Mouse (Mus musculus): Measurements from ENCODE around the gene C1qtnf9. TPM values are rescaled to one million over a fixed set of nuclear protein-coding genes. Genes with fewer than 3 reads are reported as not detected.

The C1qtnf9 gene
- polyA plus RNA-seq, 1 experiment from 2014 or later = 0.30 TPM

DNA sequence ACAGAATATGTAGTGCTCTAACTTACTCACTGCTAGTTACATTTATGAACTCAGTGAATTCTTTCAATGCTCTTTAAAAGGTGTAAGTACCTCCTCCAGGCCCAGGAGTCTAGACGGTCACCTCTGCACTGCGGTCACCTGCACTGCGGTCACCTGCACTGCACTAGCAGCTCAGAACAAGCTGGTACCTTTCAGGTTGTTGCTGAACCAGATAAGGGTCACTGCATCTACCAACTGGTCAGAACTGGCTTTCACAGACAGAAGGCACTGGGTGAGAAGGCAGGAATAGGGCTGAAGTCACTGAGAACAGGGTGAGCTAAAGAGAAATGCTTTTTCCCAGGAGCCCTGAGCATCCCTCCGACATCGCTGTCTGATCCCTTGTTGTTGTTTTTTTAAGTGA is 13.3 kb upstream of the C1qtnf9 start:
- no peaks in the 10 kb centered on the region for H3K27me3 ChIP-seq (ENCODE audit: insufficient read depth, low read length)
- no peak overlapping the region for H3K27ac ChIP-seq
- DNase-seq (ENCODE audit: low spot score) = no peak
- TF ChIP-seq CTCF (IDR thresholded peaks at IDR 0.05; ENCODE audit: low read depth) = no peak
- H3K9me3 ChIP-seq (replicated peaks; ENCODE audit: low read length) = no peaks in the 10 kb centered on the region
- WGBS = 85% methylated on average over 5 of the region's 5 CpGs
- peak; percentile 63; the same call in 1 of the 2 replicates for ATAC-seq (replicated peaks; ENCODE audit: low FRiP score, low read depth)
- H3K4me2 ChIP-seq (ENCODE audit: low read length) = no peak overlapping the region
- H3K4me1 ChIP-seq (replicated peaks; ENCODE audit: insufficient read depth, low read length) = no peaks in the 10 kb centered on the region
- peaks cover 48% of the 10 kb centered on the region for H3K36me3 ChIP-seq (ENCODE audit: insufficient read depth, low read length)
- H3K4me3 ChIP-seq (replicated peaks; ENCODE audit: low read depth, low read length) = no peak overlapping the region
- H3K9ac ChIP-seq (ENCODE audit: low read depth, low read length) = no peak overlapping the region

DNA sequence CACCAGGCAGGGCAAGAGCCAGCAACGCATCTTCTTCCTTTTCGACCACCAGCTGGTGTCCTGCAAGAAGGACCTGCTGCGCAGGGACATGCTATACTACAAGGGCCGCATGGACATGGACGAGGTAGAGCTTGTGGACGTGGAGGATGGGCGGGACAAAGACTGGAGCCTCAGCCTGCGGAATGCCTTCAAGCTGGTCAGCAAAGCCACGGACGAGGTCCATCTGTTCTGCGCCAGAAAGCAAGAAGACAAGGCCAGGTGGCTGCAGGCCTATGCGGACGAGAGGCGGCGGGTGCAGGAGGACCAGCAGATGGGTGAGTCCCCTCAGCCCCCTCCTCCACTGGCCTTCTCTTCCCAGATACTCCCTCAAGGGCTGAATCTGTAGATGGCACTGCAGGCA is 11.7 kb upstream of the C1qtnf9 start:
- no peak for TF ChIP-seq CTCF (IDR thresholded peaks at IDR 0.05; ENCODE audit: low read depth)
- Histone ChIP-seq H3K4me1 (replicated peaks; ENCODE audit: insufficient read depth, low read length) (no peaks in the 10 kb centered on the region), H3K4me3 (replicated peaks; ENCODE audit: low read depth, low read length) (no peak overlapping the region), H3K4me2 (ENCODE audit: low read length) (no peak overlapping the region), H3K9ac (ENCODE audit: low read depth, low read length) (no peak overlapping the region), H3K9me3 (replicated peaks; ENCODE audit: low read length) (no peaks in the 10 kb centered on the region), H3K27ac (no peak overlapping the region), H3K36me3 (ENCODE audit: insufficient read depth, low read length) (peaks cover 44% of the 10 kb centered on the region; the same call in 1 of the 2 replicates), H3K27me3 (ENCODE audit: insufficient read depth, low read length) (no peaks in the 10 kb centered on the region)
- ATAC-seq (replicated peaks; ENCODE audit: low FRiP score, low read depth) (no peak), DNase-seq (ENCODE audit: low spot score) (no peak)
- 67% methylated on average over 15 of the region's 15 CpGs for WGBS

DNA sequence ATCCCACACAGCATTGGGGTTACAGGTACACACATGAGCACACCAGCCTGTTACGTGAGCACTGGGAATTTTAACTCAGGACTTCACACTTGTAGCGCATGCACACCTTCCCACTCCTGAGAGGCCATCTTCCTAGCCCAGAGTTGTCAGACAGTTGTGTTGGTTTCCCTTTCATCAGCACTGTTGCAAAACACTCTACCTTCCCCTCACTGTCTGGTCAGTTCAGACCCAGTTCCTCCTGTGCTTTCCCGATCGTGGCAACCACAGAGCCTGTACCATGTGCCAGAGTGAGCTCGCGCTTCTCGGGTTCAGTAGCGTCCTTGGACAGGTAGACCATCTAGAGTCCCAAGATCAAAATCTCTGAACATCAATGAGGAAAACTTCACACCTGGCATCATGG is 10.7 kb upstream of the C1qtnf9 start:
- Histone ChIP-seq H3K27me3 (ENCODE audit: insufficient read depth, low read length) (no peaks in the 10 kb centered on the region), H3K9me3 (replicated peaks; ENCODE audit: low read length) (no peaks in the 10 kb centered on the region), H3K27ac (no peak overlapping the region), H3K4me2 (ENCODE audit: low read length) (no peak overlapping the region), H3K36me3 (ENCODE audit: insufficient read depth, low read length) (peaks cover 46% of the 10 kb centered on the region; the same call in 1 of the 2 replicates), H3K4me3 (replicated peaks; ENCODE audit: low read depth, low read length) (no peak overlapping the region), H3K4me1 (replicated peaks; ENCODE audit: insufficient read depth, low read length) (no peaks in the 10 kb centered on the region), H3K9ac (ENCODE audit: low read depth, low read length) (no peak overlapping the region)
- ATAC-seq (replicated peaks; ENCODE audit: low FRiP score, low read depth) (no peak), DNase-seq (ENCODE audit: low spot score) (no peak)
- no peak for TF ChIP-seq CTCF (IDR thresholded peaks at IDR 0.05; ENCODE audit: low read depth)
- 94% methylated on average over 8 of the region's 8 CpGs for WGBS

GRCm38 (mm10) chr14:60757722-60758121 is 10.2 kb upstream of the C1qtnf9 start:
- Histone ChIP-seq H3K9ac (ENCODE audit: low read depth, low read length) (no peak overlapping the region), H3K4me1 (replicated peaks; ENCODE audit: insufficient read depth, low read length) (no peaks in the 10 kb centered on the region), H3K36me3 (ENCODE audit: insufficient read depth, low read length) (peaks cover 46% of the 10 kb centered on the region; the same call in 1 of the 2 replicates), H3K27ac (no peak overlapping the region), H3K9me3 (replicated peaks; ENCODE audit: low read length) (no peaks in the 10 kb centered on the region), H3K27me3 (ENCODE audit: insufficient read depth, low read length) (no peaks in the 10 kb centered on the region), H3K4me3 (replicated peaks; ENCODE audit: low read depth, low read length) (no peak overlapping the region), H3K4me2 (ENCODE audit: low read length) (no peak overlapping the region)
- DNase-seq (ENCODE audit: low spot score) (no peak), ATAC-seq (replicated peaks; ENCODE audit: low FRiP score, low read depth) (no peak)
- no peak for TF ChIP-seq CTCF (IDR thresholded peaks at IDR 0.05; ENCODE audit: low read depth)
- 87% methylated on average over 7 of the region's 7 CpGs for WGBS

GRCm38 (mm10) chr14:60759097-60759496 is 8.8 kb upstream of the C1qtnf9 start:
- Histone ChIP-seq H3K27me3 (ENCODE audit: insufficient read depth, low read length) (no peaks in the 10 kb centered on the region), H3K9me3 (replicated peaks; ENCODE audit: low read length) (no peaks in the 10 kb centered on the region), H3K9ac (ENCODE audit: low read depth, low read length) (no peak overlapping the region), H3K4me3 (replicated peaks; ENCODE audit: low read depth, low read length) (no peak overlapping the region), H3K4me1 (replicated peaks; ENCODE audit: insufficient read depth, low read length) (no peaks in the 10 kb centered on the region), H3K27ac (no peak overlapping the region), H3K4me2 (ENCODE audit: low read length) (no peak overlapping the region), H3K36me3 (ENCODE audit: insufficient read depth, low read length) (peaks cover 44% of the 10 kb centered on the region; the same call in 1 of the 2 replicates)
- no peak for DNase-seq (ENCODE audit: low spot score)
- ATAC-seq (replicated peaks; ENCODE audit: low FRiP score, low read depth) = no peak
- TF ChIP-seq CTCF (IDR thresholded peaks at IDR 0.05; ENCODE audit: low read depth) = no peak
- 92% methylated on average over 8 of the region's 8 CpGs for WGBS

DNA sequence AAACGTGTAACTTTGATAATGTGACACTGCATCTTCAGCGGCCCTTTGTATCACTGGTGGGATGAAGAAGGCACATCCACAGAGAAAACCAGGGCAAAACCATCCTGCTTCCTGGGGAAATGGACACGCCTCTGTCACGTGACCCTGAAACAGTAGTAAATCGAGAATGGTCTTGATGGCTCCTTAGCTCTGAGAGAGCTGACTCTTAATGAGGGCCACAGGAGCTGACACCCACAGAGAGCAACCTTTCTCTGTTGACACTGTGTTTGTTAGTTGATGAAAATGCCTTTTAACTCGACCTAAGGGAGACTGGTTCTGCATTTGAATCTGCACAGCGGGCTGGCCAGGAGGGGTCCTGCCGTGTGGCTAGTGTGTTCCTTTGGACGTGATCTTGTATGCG is 6.1 kb upstream of the C1qtnf9 start:
- WGBS = 71% methylated on average over 10 of the region's 10 CpGs
- Histone ChIP-seq H3K4me3 (replicated peaks; ENCODE audit: low read depth, low read length) (no peak overlapping the region), H3K27ac (no peak overlapping the region), H3K27me3 (ENCODE audit: insufficient read depth, low read length) (no peaks in the 10 kb centered on the region), H3K4me1 (replicated peaks; ENCODE audit: insufficient read depth, low read length) (0 out of 2 replicates have a peak, but pooled peaks cover 2% of the 10 kb centered on the region), H3K4me2 (ENCODE audit: low read length) (no peak overlapping the region), H3K9me3 (replicated peaks; ENCODE audit: low read length) (no peaks in the 10 kb centered on the region), H3K9ac (ENCODE audit: low read depth, low read length) (no peak overlapping the region), H3K36me3 (ENCODE audit: insufficient read depth, low read length) (peaks cover 33% of the 10 kb centered on the region; the same call in 1 of the 2 replicates)
- no peak for DNase-seq (ENCODE audit: low spot score)
- ATAC-seq (replicated peaks; ENCODE audit: low FRiP score, low read depth) = no peak
- TF ChIP-seq CTCF (IDR thresholded peaks at IDR 0.05; ENCODE audit: low read depth) = no peak

GRCm38 (mm10) chr14:60762754-60763153 is 5.2 kb upstream of the C1qtnf9 start:
- H3K4me2 ChIP-seq (ENCODE audit: low read length) = no peak overlapping the region
- no peaks in the 10 kb centered on the region for H3K27me3 ChIP-seq (ENCODE audit: insufficient read depth, low read length)
- ATAC-seq (replicated peaks; ENCODE audit: low FRiP score, low read depth) = no peak
- H3K4me3 ChIP-seq (replicated peaks; ENCODE audit: low read depth, low read length) = no peak overlapping the region
- H3K27ac ChIP-seq = no peak overlapping the region
- no peak for DNase-seq (ENCODE audit: low spot score)
- no peak overlapping the region for H3K9ac ChIP-seq (ENCODE audit: low read depth, low read length)
- no peaks in the 10 kb centered on the region for H3K9me3 ChIP-seq (replicated peaks; ENCODE audit: low read length)
- H3K4me1 ChIP-seq (replicated peaks; ENCODE audit: insufficient read depth, low read length) = 0 out of 2 replicates have a peak, but pooled peaks cover 2% of the 10 kb centered on the region
- 47% methylated on average over 7 of the region's 7 CpGs for WGBS
- TF ChIP-seq CTCF (IDR thresholded peaks at IDR 0.05; ENCODE audit: low read depth) = no peak
- H3K36me3 ChIP-seq (ENCODE audit: insufficient read depth, low read length) = peaks cover 26% of the 10 kb centered on the region; the same call in 1 of the 2 replicates
